Mouse (Mus musculus) G1E (cell line): Measurements from ENCODE around the gene Cbfa2t2.

ENCODE experiments used
- CTCF ChIP-seq: IDR thresholded peaks from 2 replicates; pipeline ENCODE4 v1.5.1; 2012; ENCODE audit warnings: low read depth, low read length, inconsistent platforms, mixed read lengths
- GATA1 ChIP-seq: IDR thresholded peaks from 2 replicates; pipeline ENCODE4 v1.6.1; 2012; ENCODE audit warnings: borderline replicate concordance, low read length, inconsistent platforms, mixed read lengths
- POLR2AphosphoS5 ChIP-seq: IDR thresholded peaks from 2 replicates; pipeline ENCODE4 v1.6.1; 2012; ENCODE audit warnings: low read depth, low read length, inconsistent platforms; ENCODE audit not compliant: insufficient replicate concordance

DNA sequence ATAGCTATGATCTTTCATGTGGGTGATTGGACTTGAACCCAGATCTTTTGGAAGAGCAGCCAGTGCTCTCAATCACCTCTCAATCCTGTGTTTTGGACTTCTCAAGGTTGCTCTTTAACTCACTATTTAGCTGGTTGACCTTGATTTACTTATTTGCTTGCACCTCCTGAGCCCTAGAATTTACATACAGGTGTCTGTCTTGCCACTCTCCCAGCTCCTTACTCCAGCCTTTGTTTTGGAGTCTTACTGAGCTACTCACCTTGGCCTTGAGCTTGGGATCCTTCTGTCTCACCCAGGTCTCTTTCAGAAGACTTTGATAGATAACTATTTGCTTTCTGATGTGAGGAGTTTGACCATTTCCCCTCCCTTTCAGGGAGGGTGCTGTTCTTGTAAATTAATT is 20.3 kb downstream of the Cbfa2t2 start:
- TF ChIP-seq CTCF, result no peak
- TF ChIP-seq POLR2AphosphoS5, result no peak
- no peak for TF ChIP-seq GATA1
